Mouse (Mus musculus) lung, adult 2 months (tissue): Measurements from ENCODE around the gene Tuba4a.

ENCODE experiments used
- CTCF ChIP-seq: fragments of 200-500 bp; IDR thresholded peaks from 2 replicates; pipeline ENCODE4 v1.5.1; 2011; ENCODE audit warnings: mild to moderate bottlenecking, low read length, control low read depth; ENCODE audit not compliant: insufficient read depth
- POLR2A ChIP-seq: fragments of 200-500 bp; IDR thresholded peaks from 2 replicates; pipeline ENCODE4 v1.6.1; 2011; ENCODE audit warnings: low read depth, mild to moderate bottlenecking, control low read depth, low read length, borderline replicate concordance; ENCODE audit errors: extremely low read depth

- TF ChIP-seq POLR2A = peak; percentile 79; the same call in 1 of the 2 replicates
- no peak for TF ChIP-seq CTCF
Measured at GRCm38 (mm10) chr1:75168472-75169464, 50.9 kb downstream of the Tuba4a start, which contains the start of gene Zfand2b.
